Mouse (Mus musculus) C2C12 (cell line): Measurements from ENCODE around the gene Dph2. TPM values are rescaled to one million over a fixed set of nuclear protein-coding genes. Genes with fewer than 3 reads are reported as not detected.

Experiments used
- H3K27me3 ChIP-seq: one replicate; pipeline ENCODE4 v1.6.1; 2011; ENCODE audit not compliant: control insufficient read depth, insufficient read depth, insufficient read length
- H3K36me3 ChIP-seq: one replicate; pipeline ENCODE4 v1.6.1; 2011; ENCODE audit not compliant: control insufficient read depth, insufficient read depth
- H3K4me3 ChIP-seq: one replicate; pipeline ENCODE4 v1.5.1; 2011; ENCODE audit warnings: mild to moderate bottlenecking, control low read depth; ENCODE audit not compliant: poor library complexity, insufficient read depth, severe bottlenecking
- H3K79me2 ChIP-seq: one replicate; pipeline ENCODE4 v1.6.1; 2011; ENCODE audit not compliant: control insufficient read depth, insufficient read depth
- H3K79me3 ChIP-seq: one replicate; pipeline ENCODE4 v1.6.1; 2011; ENCODE audit warnings: low read depth, control low read depth
- H3ac ChIP-seq: one replicate; pipeline ENCODE3; 2011; ENCODE audit warnings: low read depth; ENCODE audit not compliant: control insufficient read depth, insufficient read length
- CEBPB ChIP-seq: IDR thresholded peaks from one replicate; pipeline ENCODE4 v1.6.1; 2011; ENCODE audit warnings: low read depth, mild to moderate bottlenecking, control low read depth, moderate library complexity
- CTCF ChIP-seq: IDR thresholded peaks from one replicate; pipeline ENCODE4 v1.5.1; 2011; ENCODE audit not compliant: control insufficient read depth, insufficient read depth, insufficient read length
- FOSL1 ChIP-seq: IDR thresholded peaks from one replicate; pipeline ENCODE4 v1.8.0; 2011; ENCODE audit warnings: mild to moderate bottlenecking, low read length; ENCODE audit not compliant: poor library complexity, insufficient read depth, severe bottlenecking
- MAX ChIP-seq: IDR thresholded peaks from one replicate; pipeline ENCODE4 v1.6.1; 2011; ENCODE audit warnings: mild to moderate bottlenecking, control low read depth
- MYOD1 ChIP-seq: IDR thresholded peaks from one replicate; pipeline ENCODE4 v1.6.1; 2011; ENCODE audit warnings: low read depth; ENCODE audit not compliant: control insufficient read depth, insufficient read length
- MYOG ChIP-seq: IDR thresholded peaks from one replicate; pipeline ENCODE4 v1.6.1; 2011; ENCODE audit not compliant: control insufficient read depth, insufficient read length; ENCODE audit errors: extremely low read depth
- USF1 ChIP-seq: IDR thresholded peaks from one replicate; pipeline ENCODE4 v1.6.1; 2011; ENCODE audit warnings: low read depth, mild to moderate bottlenecking, control low read depth, moderate library complexity
- polyA plus RNA-seq: library from polyadenylated mRNA; unstranded; fragments of >200 nt; fragmentation: generic; extraction: Trizol; gene quantifications from one replicate; pipeline ENCODE4 v1.2.1, GENCODE M21; 2012; ENCODE audit warnings: missing spikeins

The Dph2 gene
- polyA plus RNA-seq, 1 experiment = 16.4 TPM

DNA sequence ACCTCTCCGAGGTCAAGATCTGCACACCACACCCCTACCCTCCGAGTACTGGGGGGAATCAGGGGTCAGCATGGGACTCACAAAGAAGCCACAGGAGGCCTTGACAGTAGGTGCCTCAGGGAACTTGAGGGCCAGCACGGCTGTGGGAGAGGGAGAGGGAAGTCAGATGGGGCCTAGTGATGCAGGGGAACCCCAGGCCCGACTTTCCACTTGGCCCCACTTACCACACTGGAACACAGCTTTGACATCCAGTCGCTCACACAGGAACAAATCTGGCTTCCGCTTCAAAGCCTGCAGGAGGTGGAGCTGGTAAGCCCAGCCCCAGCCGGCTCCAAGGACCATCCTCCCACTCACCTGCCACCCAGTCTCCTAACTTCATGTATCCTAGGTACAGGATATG, 3.5 kb upstream of the Dph2 start:
- H3K79me3 ChIP-seq = peaks cover 4% of the 10 kb centered on the region
- no peak overlapping the region for H3ac ChIP-seq
- TF ChIP-seq CTCF (no peak), FOSL1 (no peak), MYOG (no peak), CEBPB (no peak), MYOD1 (no peak), MAX (no peak), USF1 (no peak)
- peaks cover 59% of the 10 kb centered on the region for H3K36me3 ChIP-seq
- H3K4me3 ChIP-seq = no peak overlapping the region
- no peaks in the 10 kb centered on the region for H3K27me3 ChIP-seq
- peaks cover 15% of the 10 kb centered on the region for H3K79me2 ChIP-seq

DNA sequence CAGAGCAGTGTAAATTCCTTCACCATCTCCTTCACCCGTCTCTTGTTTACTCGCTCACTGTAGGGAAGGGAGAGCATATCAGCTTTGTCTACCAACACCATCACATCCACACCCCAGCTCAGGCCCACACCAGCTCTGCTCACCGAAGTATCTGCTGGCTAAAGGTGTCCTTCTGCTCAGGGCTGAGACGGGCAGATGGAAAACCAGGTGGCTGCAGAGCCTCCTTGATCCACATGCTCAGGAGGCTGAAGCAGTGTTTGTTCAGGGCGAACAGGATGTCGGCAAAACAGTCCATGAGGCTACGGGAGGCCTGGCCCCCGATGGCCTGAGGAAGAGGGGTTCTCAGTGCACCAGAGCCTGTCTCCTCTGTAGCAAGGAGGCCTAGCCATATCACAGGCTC, 2.8 kb upstream of the Dph2 start:
- TF ChIP-seq CEBPB (no peak), MYOG (no peak), CTCF (no peak), USF1 (no peak), MAX (no peak), MYOD1 (no peak), FOSL1 (no peak)
- peaks cover 16% of the 10 kb centered on the region for H3K79me2 ChIP-seq
- H3K36me3 ChIP-seq = peaks cover 52% of the 10 kb centered on the region
- H3K79me3 ChIP-seq = peaks cover 4% of the 10 kb centered on the region
- H3K27me3 ChIP-seq = no peaks in the 10 kb centered on the region
- no peak overlapping the region for H3K4me3 ChIP-seq
- no peak overlapping the region for H3ac ChIP-seq

DNA sequence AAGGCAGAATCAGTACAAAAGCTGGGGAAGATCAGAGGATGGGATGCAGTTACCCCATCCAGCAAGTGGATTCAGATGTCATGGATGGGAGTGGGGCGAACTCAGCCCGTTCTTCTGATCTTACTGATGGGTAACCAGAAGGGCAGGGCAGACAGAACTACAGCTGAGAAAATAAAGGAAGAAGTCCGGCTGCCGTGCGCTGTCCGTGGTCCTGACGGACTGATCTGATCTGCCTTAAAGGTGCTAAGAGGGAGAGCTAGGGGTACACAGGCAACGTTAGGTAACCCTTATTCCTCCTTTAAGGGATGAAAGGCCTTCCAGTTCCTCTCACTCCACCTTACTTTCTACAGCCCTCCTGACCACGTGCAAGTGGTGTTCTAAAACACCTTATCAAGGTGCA, 1.5 kb upstream of the Dph2 start:
- TF ChIP-seq MYOG (no peak), CTCF (no peak), FOSL1 (no peak)
- H3K36me3 ChIP-seq = peaks cover 39% of the 10 kb centered on the region
- H3ac ChIP-seq = no peak overlapping the region
- peaks cover 16% of the 10 kb centered on the region for H3K79me2 ChIP-seq
- H3K79me3 ChIP-seq = peaks cover 4% of the 10 kb centered on the region
- H3K27me3 ChIP-seq = no peaks in the 10 kb centered on the region
- no peak overlapping the region for H3K4me3 ChIP-seq

DNA sequence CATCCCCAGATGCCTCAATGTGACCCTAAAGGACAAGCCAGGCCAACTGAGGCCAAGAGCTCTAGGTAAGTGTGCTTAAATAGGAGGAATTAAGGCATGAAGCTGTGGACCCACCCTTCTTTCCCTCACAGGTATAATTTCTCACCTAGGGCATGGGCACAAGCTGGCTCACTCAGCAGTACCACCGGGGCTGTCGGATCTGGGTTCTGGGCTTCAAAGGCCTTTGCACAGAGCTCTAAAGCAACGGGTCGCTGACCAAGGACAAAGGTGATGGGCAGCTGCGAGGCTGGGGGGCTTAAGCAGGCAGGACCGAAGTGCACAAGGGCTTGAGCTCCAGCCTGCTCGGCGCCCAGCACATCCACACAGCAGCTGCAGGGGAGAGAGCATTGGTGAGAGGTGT, 1.1 kb downstream of the Dph2 start:
- Histone ChIP-seq H3K27me3 (no peaks in the 10 kb centered on the region), H3K4me3 (peak overlapping the region; percentile 11), H3K79me2 (peaks cover 28% of the 10 kb centered on the region), H3ac (peak overlapping the region; percentile 49), H3K36me3 (peaks cover 23% of the 10 kb centered on the region), H3K79me3 (peaks cover 12% of the 10 kb centered on the region)
- TF ChIP-seq MYOD1 (no peak), MAX (no peak), FOSL1 (no peak), MYOG (no peak), CEBPB (no peak), USF1 (no peak), CTCF (no peak)

DNA sequence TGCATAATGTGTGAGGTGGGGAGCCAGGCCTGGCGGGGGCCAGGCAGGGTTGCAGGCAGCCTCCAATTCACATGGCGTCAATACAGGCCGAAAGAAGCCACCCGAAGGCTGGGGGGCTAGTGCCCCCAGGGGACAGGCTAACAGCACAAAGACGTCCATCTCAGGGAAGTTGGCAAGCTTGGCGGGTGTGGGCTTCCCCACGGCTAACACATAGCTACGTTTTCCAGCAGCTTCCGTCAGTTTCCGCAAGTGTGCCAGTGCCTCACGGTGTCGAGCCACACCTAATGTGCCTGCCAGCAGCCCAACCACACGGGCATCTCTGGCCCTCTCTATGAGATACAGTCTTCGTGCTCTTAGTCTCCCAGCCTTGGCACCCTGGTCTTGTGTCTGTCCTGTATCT, 1.8 kb downstream of the Dph2 start:
- H3K4me3 ChIP-seq = no peak overlapping the region
- peaks cover 35% of the 10 kb centered on the region for H3K79me2 ChIP-seq
- no peak for TF ChIP-seq MYOD1
- no peaks in the 10 kb centered on the region for H3K27me3 ChIP-seq
- peaks cover 15% of the 10 kb centered on the region for H3K79me3 ChIP-seq
- peaks cover 17% of the 10 kb centered on the region for H3K36me3 ChIP-seq
- no peak overlapping the region for H3ac ChIP-seq

DNA sequence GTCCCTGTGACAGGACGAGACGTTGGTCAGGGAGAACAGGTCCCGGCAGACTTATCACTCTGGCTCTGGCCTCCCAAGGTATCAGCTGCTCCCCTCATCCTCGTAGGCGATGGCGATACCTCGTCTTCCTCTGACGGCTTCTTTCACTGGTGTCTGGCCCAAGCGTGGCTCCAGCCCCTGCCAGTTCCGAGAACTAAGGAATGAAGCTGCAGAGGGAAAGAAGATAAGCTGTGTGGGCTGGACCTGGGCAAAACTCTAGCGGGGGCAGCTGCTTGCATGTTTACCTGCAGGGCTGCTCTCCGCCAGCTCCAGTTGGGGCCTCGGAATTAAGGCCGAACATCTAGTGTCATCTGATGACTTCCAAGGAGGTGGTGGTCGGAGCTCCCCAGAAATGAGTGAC, 2.4 kb downstream of the Dph2 start:
- no peak for TF ChIP-seq MYOG
- no peak for TF ChIP-seq MAX
- TF ChIP-seq FOSL1 = no peak
- no peak for TF ChIP-seq CTCF
- no peak for TF ChIP-seq USF1
- TF ChIP-seq CEBPB = no peak
- TF ChIP-seq MYOD1 = no peak
- peaks cover 15% of the 10 kb centered on the region for H3K79me3 ChIP-seq

DNA sequence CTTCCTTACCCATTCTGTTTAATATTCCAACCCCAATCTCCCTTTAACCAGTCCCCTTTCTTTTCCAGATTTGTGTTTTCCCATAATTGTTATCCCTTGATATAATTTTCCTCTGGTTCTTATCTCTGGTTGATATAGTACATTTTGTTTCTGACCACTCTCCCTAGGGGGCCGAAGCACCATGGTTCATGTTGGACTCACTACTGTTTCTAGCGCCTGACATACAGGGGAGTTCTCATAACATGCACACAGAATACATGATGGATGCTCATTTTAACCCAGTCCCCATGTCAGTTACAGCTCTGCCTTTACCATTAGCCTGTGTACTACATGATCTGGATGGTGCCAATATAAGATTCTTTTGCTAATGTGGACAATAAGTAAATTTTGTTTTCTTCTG, 3.9 kb downstream of the Dph2 start:
- no peak for TF ChIP-seq CEBPB
- no peak for TF ChIP-seq MAX
- TF ChIP-seq USF1 = no peak
- no peak for TF ChIP-seq MYOG
- no peak for TF ChIP-seq CTCF
- TF ChIP-seq FOSL1 = no peak
- no peak for TF ChIP-seq MYOD1
- no peaks in the 10 kb centered on the region for H3K27me3 ChIP-seq
- H3K79me2 ChIP-seq = peaks cover 50% of the 10 kb centered on the region
- peaks cover 7% of the 10 kb centered on the region for H3K36me3 ChIP-seq
- H3K79me3 ChIP-seq = peaks cover 15% of the 10 kb centered on the region
- no peak overlapping the region for H3K4me3 ChIP-seq
- H3ac ChIP-seq = no peak overlapping the region

More for the DNA sequence above, 2.4 kb downstream of the Dph2 start:
- Histone ChIP-seq H3ac (no peak overlapping the region), H3K36me3 (peaks cover 17% of the 10 kb centered on the region), H3K4me3 (no peak overlapping the region), H3K79me2 (peaks cover 39% of the 10 kb centered on the region), H3K27me3 (no peaks in the 10 kb centered on the region)
